Mouse (Mus musculus): Measurements from ENCODE around the gene Rhox6.
"Not testable (repeated sequence)": the region's sequence is repeated elsewhere in the genome, so short reads cannot be mapped to it uniquely, and the experiment has no call there.

Gene Rhox6

DNA sequence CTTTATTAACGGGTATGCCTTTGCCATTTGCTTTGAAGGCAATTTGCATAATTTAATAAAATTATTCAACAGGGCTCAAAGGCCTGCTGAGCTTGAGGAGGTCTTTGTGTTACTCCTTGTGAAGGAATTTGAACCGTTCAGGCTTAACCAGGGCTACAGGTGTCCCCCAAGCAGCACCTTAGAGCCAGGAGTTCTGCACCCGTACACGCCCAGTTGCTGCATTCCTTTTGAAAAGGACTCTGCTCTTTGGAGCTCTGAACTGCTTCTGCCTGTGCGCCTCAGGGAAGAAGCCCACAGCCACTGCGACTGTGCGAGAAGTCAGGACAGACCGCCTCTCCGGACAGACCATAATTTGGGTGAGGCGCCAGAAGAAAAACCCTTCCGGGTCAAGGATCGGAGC, at the start of gene Rhox6:
TSS of gene Rhox6 (plus strand) at position 301 of the 400 bp plus-strand sequence.
- not testable (repeated sequence) for DNase-seq (ENCODE audit: low read depth, low spot score)

DNA sequence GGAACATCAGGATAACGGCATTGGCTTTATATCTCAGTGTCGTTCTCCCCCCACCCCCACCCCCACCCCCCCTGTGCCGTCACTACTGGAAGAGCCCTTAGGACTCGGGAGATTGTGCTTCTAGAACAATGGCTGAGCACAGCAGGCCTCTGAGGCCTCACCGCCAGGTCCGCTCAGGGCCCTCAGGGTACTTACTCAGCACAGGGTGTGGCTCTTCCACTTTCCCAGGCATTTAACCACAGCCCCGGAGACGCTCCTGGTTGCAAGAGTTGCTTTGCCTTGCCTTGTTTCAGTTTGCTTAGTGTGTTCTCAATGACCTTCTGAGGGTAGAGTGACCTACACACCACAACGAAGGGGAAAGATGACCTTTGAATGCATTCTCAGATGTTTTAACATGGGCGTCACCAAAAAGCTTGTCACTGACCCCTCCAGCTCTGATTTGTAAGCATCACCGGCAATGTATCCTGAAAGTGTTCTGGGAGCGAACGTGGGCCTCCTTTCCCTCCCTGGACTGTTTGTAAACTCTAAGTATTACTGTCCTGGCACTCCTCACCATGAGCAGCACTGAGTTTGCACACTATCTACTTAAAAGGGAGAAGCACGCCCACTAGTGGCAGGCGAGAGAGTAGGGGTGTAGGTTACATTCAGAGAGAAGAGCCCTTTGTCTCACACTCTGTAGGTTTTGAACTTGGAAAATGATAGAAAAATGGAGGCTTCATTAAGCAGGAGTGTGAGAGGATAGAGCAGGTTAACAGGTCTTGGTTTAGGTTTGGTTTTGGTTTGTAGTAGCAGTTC, 19.2 kb upstream of the Rhox6 start:
- DNase-seq (ENCODE audit: low read depth, low spot score) = no peak

DNA sequence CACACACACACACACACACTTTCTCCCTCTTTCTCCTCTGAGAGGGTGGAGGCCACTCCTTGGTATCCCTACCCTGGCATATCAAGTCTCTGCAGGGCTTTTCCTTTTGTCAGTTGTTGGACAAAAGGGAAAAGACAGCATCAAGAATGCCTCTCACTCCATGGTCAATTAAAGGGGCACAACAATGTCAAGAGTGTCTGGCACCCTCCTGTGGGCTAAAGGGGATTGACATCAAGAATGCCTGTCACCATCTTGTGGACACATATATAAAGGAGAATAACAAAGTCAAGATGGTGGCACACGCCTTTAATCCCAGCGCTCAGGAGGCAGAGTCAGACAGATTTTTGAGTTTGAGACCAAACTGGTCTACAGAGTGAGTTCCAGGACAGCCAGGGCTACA, 17.3 kb upstream of the Rhox6 start:
- no peak for DNase-seq (ENCODE audit: low read depth, low spot score)

DNA sequence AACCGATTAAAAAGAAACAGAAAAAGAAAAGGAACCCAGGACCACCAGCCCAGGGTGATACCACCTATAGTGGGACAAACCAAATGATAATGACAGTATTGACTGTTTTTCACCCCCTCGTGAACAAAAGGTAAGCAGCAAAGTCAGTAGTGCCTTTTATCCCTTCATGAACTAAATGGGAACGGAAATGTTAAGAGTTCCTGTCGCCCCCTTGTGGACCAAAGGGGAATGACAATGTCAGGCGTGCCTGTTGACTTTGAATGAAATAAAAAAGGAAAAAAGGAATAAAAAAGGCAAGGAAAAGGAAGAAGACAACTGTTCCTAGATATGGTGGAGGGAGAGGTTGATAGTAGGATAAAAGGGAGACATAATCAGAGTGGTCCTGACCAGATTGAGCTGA, 15.5 kb upstream of the Rhox6 start:
- DNase-seq (ENCODE audit: low read depth, low spot score) = no peak

DNA sequence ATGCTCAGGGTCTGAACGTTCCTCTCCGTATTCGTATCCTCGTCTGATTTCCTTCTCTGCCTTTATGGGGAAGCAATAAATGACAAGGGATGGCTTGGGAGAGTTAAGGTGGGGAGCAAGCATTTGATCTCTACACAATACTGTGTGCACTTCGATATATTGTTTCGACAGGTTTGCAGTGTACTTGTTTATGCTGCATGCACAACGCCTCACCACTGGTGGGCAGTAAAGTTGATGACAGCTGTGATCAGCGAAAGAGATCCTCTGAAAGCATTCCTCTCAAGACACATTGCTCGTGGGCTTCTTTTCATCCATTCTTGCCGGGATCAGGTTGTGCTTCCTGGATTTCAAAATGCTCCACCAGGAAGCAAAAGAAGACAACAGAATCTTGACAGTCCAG, 11.0 kb upstream of the Rhox6 start:
- DNase-seq (ENCODE audit: low read depth, low spot score) = no peak

DNA sequence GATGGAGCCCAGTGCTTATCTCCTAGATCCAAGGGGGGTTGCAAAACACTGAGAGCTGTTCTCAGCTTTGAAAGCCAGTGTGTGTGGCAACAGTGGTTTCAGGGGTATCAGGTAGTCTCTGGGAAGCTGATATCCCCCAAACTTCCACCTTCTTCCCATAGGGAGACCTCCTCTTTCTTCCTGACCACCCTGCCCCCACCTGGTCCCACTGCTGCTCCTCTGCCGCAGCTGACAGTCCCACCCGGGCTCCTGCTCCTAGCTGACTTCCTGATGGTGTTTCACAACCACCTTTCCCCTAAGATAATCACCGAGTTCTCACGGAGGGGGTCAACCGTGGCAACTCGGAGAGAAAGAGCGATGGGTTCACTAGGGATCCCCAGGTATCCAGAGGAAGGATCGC, 4.7 kb downstream of the Rhox6 start, which contains the start of gene Rhox7a:
TSS of gene Rhox7a (plus strand) at position 301 of the 400 bp plus-strand sequence.
- DNase-seq (ENCODE audit: low read depth, low spot score) = not testable (repeated sequence)

DNA sequence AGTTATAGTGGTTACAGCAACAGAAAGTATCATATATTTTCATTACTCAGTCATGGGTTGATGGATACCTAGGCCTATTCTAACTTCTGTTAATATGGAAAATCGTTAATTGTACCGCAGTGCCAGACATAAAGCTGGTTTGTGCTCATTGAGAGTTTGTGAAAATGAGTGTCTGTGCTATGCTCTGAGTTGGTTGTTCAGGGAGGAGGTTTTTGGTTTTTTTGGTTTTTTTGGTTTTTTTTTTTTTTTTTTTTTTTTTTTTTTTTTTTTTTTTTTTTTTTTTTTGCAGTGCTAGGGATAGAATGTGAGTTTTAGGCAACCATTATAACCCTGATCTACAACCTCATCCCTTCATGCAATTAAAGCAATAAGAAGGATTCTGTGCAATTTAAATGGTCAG, 44.9 kb downstream of the Rhox6 start:
- DNase-seq (ENCODE audit: low read depth, low spot score) = no peak

DNA sequence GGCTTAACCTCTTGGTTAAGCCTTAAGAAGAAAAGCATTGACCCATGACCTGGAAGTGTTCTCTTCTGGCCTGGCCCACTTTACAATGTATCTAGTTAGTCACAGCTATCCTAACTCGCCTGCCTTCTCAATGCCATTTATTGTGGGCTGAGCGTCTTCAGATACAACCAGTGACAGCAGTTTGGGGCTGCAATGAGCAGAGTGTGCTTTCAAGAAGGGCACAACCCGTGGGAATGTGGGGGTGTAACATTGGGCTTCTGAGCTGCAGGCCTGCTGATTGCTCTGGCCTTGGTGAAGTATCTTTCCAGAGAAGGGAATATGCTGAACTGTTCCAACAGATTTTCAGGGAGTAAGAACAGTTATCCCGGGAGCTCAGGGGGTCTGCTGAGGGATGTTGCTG, 52.1 kb downstream of the Rhox6 start, which contains the start of gene Rhox8:
TSS of gene Rhox8 (minus strand) at position 101 of the 400 bp plus-strand sequence.
- no peak for DNase-seq (ENCODE audit: low read depth, low spot score)

Data from brain, embryonic 18.5 days (tissue).